Mouse (Mus musculus) neural tube, postnatal 0 days (tissue): ENCODE results near the gene Babam1. TPM values are rescaled to one million over a fixed set of nuclear protein-coding genes. Genes with fewer than 3 reads are reported as not detected.

Experiments used
- polyA plus RNA-seq: library from polyadenylated mRNA; unstranded; fragments of >200 nt; fragmentation: Nextera tagmentation; extraction: Ambion mirVana; gene quantifications from 2 replicates; pipeline ENCODE4 v1.2.1, GENCODE M21; 2015

Babam1 gene
- polyA plus RNA-seq, result 92.1 and 102 TPM in 2 replicates

DNA sequence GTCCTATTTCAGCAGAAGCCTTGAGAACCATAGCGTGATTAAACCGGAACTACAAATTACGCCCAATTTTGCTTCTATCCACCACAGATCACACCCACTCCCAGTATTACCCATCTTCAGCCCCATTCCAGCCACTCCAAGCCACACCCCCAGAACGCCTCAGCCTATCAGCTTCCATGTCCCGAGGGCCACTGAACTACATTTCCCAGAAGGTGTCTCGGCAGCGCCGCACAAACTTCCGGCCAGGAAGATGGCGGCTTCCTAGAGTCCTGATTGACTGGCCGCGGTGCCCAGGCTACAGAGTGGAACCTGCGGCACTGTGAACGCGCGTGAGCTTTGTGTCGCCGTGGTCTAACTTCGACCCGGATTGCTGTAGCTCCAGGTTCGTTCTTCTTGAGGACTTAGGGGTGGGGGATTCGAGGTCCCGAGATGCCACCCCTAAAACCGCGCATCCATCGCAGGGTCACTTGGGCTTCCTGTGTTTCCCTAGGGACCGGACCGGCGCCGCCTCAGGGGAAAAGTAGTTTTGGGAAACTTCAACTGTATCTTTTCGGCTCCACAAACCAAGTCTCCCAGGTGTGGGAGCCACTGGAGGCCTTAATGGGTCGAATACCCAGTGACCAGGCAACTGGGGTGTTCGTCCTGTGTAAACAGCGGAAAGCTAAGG, at the start of gene Babam1:
Gene Babam1 (plus strand): TSS at position 223 of the 667 bp plus-strand sequence.

GRCm38 (mm10) chr8:71366771-71367528, 29.7 kb upstream of the Babam1 start, which contains the start of gene Use1:
Gene Use1, plus strand, starts transcription at chr8:71366848.

GRCm38 (mm10) chr8:71371236-71371848, 25.3 kb upstream of the Babam1 start, which contains the start of gene Ocel1:
Gene Ocel1, plus strand, starts transcription at chr8:71371298.

GRCm38 (mm10) chr8:71381421-71381970, 15.2 kb upstream of the Babam1 start, which contains the start of gene Nr2f6:
Gene Nr2f6, minus strand, starts transcription at chr8:71381960.

GRCm38 (mm10) chr8:71395629-71396028, 1.0 kb upstream of the Babam1 start, which contains the start of gene Ushbp1:
Gene Ushbp1, minus strand, starts transcription at chr8:71395802.

DNA sequence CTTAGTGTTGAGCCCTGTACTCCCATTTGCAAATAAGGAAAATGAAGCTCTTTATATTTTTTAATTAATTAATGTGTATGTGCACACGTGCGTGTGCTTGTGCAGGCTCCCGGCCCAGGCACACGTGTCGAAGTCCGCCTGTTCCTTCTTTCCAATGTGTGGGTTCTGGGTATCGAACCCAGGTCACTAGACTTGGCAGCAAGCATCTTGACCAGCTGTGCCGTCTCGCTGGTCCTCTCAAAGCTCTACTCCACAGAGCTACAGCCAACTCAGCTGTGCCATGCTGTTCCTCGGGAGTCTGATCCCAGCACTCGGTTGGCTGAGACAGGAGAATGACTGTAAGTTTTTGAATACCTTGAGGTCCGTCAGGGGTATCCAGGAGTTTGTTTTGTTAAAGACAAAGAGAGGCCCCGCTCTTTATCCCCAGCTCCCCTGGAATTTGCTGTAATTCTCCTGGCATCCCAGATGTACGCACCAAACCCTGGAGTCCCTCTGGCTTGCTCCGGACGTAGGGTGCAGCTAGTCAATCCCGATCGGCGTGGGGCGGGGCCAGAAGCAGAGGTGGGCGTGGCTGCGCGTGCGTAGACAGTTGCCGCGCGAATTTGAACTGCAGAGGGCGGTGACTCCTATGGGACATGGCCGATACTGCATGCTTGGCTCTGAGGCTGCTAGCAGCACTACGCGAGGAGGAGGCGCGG, 8.9 kb downstream of the Babam1 start, which contains the start of gene Ankle1:
Gene Ankle1 (plus strand): TSS at position 610 of the 698 bp plus-strand sequence.

Other genes with a start within 250 kb of the Babam1 start
- gene Myo9b, start 124.1 kb upstream of the Babam1 start, polyA plus RNA-seq, result 7.8 and 9.5 TPM in 2 replicates
- 51.7 and 55.4 TPM in 2 replicates for gene Haus8, start 123.9 kb upstream of the Babam1 start, polyA plus RNA-seq
- 130 and 134 TPM in 2 replicates for gene Use1, start 30.0 kb upstream of the Babam1 start, polyA plus RNA-seq
- gene Ocel1, start 25.6 kb upstream of the Babam1 start, polyA plus RNA-seq, result 7.0 and 7.8 TPM in 2 replicates
- gene Nr2f6, start 14.9 kb upstream of the Babam1 start, polyA plus RNA-seq, result 38.2 and 41.9 TPM in 2 replicates
- gene Ushbp1, start 1.1 kb upstream of the Babam1 start, polyA plus RNA-seq, result 4.2 and 5.3 TPM in 2 replicates
- gene Ankle1, start 9.1 kb downstream of the Babam1 start, polyA plus RNA-seq, result 2.6 TPM in 2 replicates
- gene Abhd8, start 66.8 kb downstream of the Babam1 start, polyA plus RNA-seq, result 185 and 196 TPM in 2 replicates
- 148 and 173 TPM in 2 replicates for gene Mrpl34, start 68.1 kb downstream of the Babam1 start, polyA plus RNA-seq
- 259 and 265 TPM in 2 replicates for gene Dda1, start 72.3 kb downstream of the Babam1 start, polyA plus RNA-seq
- gene Ano8, start 89.1 kb downstream of the Babam1 start, polyA plus RNA-seq, result 8.4 and 10.0 TPM in 2 replicates
- 18.4 and 18.7 TPM in 2 replicates for gene Gtpbp3, start 91.2 kb downstream of the Babam1 start, polyA plus RNA-seq
- 15.4 and 15.8 TPM in 2 replicates for gene Plvap, start 114.9 kb downstream of the Babam1 start, polyA plus RNA-seq
- gene Ccdc194, start 128.8 kb downstream of the Babam1 start, polyA plus RNA-seq, result not detected in 2 replicates
- gene Bst2, start 140.6 kb downstream of the Babam1 start, polyA plus RNA-seq, result 24.3 and 26.4 TPM in 2 replicates
- 89.4 and 91.4 TPM in 2 replicates for gene Mvb12a, start 146.1 kb downstream of the Babam1 start, polyA plus RNA-seq
- gene Tmem221, start 162.0 kb downstream of the Babam1 start, polyA plus RNA-seq, result 0.28 and 0.40 TPM in 2 replicates
- gene Nxnl1, start 169.7 kb downstream of the Babam1 start, polyA plus RNA-seq, result 0.05 and 0.17 TPM in 2 replicates
- 143 and 156 TPM in 2 replicates for gene Slc27a1, start 172.0 kb downstream of the Babam1 start, polyA plus RNA-seq
- gene Pgls, start 195.3 kb downstream of the Babam1 start, polyA plus RNA-seq, result 262 and 266 TPM in 2 replicates
- gene Fam129c, start 200.8 kb downstream of the Babam1 start, polyA plus RNA-seq, result 6.7 and 7.2 TPM in 2 replicates
- gene Colgalt1, start 214.1 kb downstream of the Babam1 start, polyA plus RNA-seq, result 64.4 and 77.9 TPM in 2 replicates